Mouse (Mus musculus): ENCODE results near the gene Gfer. TPM values are rescaled to one million over a fixed set of nuclear protein-coding genes. Genes with fewer than 3 reads are reported as not detected.
A peak's percentile ranks its signal among the peaks of the same experiment; 100 is the strongest.
"Not testable (repeated sequence)": the region's sequence is repeated elsewhere in the genome, so short reads cannot be mapped to it uniquely, and the experiment has no call there.

Gfer gene
- polyA plus RNA-seq, 1 experiment from 2014 or later: 49.7 TPM

DNA sequence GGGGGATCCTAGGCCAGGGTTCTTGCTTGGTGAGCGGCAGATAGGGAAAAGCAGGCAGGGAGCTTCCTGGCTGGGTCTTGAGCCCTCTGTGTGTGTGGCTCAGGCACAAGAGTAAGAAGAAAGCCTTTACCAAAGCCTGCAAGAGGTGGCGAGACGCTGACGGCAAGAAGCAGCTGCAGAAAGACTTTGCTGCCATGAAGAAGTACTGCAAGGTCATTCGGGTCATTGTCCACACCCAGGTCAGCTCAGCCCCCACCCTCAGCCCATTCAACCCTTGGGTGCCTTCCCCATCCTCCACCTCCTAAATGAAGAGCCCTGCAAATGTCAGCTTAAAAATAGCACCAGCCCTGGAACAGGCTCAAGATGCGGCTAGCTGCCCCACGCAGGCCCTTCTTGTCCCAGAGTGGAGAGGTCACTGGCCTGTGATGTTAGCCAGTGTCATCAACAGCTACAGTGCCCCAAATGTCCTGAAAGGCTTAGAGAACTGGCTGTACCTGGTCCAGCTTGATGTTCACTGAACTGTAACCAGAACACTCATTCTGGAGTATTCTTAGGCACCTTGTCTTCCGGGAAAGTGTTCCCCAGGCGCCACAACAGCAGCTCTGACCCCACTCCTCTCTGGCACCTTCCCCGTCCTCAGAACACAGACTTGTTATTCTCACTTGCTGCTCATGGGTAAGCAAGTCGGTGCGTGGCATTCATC lies 36.4 kb upstream of the Gfer start:
- Histone ChIP-seq H3K9me3 (no peaks in the 10 kb centered on the region), H3K4me3 (no peak overlapping the region), H3K36me3 (no peaks in the 10 kb centered on the region), H3K27ac (no peak overlapping the region), H3K27me3 (ENCODE audit: insufficient read depth, poor library complexity, severe bottlenecking) (0 out of 2 replicates have a peak, but pooled peaks cover 14% of the 10 kb centered on the region), H3K4me1 (replicated peaks) (peaks cover 19% of the 10 kb centered on the region)
- DNase-seq (ENCODE audit: low spot score): no peak
- 81% methylated on average over 12 of the region's 12 CpGs for WGBS

GRCm38 (mm10) chr17:24730787-24731186 lies 34.8 kb upstream of the Gfer start:
- H3K4me3 ChIP-seq: no peak overlapping the region
- H3K9me3 ChIP-seq: no peaks in the 10 kb centered on the region
- peaks cover 5% of the 10 kb centered on the region for H3K4me1 ChIP-seq (replicated peaks)
- no peak for DNase-seq (ENCODE audit: low spot score)
- 0 out of 2 replicates have a peak, but pooled peaks cover 14% of the 10 kb centered on the region for H3K27me3 ChIP-seq (ENCODE audit: insufficient read depth, poor library complexity, severe bottlenecking)
- WGBS: 81% methylated on average over 14 of the region's 14 CpGs
- H3K36me3 ChIP-seq: no peaks in the 10 kb centered on the region
- no peak overlapping the region for H3K27ac ChIP-seq

GRCm38 (mm10) chr17:24729067-24729466 lies 33.1 kb upstream of the Gfer start:
- 85% methylated on average over 6 of the region's 6 CpGs for WGBS
- DNase-seq (ENCODE audit: low spot score): no peak

GRCm38 (mm10) chr17:24728184-24728583 lies 32.2 kb upstream of the Gfer start:
- DNase-seq (ENCODE audit: low spot score): no peak
- Histone ChIP-seq H3K9me3 (no peaks in the 10 kb centered on the region), H3K27ac (no peak overlapping the region), H3K4me3 (no peak overlapping the region), H3K4me1 (replicated peaks) (peaks cover 11% of the 10 kb centered on the region), H3K27me3 (ENCODE audit: insufficient read depth, poor library complexity, severe bottlenecking) (0 out of 2 replicates have a peak, but pooled peaks cover 5% of the 10 kb centered on the region), H3K36me3 (no peaks in the 10 kb centered on the region)
- 73% methylated on average over 17 of the region's 17 CpGs for WGBS

More at GRCm38 (mm10) chr17:24729067-24729466, 33.1 kb upstream of the Gfer start:
- H3K27ac ChIP-seq: no peak overlapping the region
- no peak overlapping the region for H3K4me3 ChIP-seq
- H3K9me3 ChIP-seq: no peaks in the 10 kb centered on the region
- 0 out of 2 replicates have a peak, but pooled peaks cover 13% of the 10 kb centered on the region for H3K27me3 ChIP-seq (ENCODE audit: insufficient read depth, poor library complexity, severe bottlenecking)
- peaks cover 4% of the 10 kb centered on the region; the same call in 1 of the 2 replicates for H3K4me1 ChIP-seq (replicated peaks)
- H3K36me3 ChIP-seq: no peaks in the 10 kb centered on the region

- WGBS: 79% methylated on average over 2 of the region's 2 CpGs
- Histone ChIP-seq H3K4me3 (no peak within 1 kb of the TSS), H3K9me3 (no peaks in the 10 kb centered on the region), H3K4me1 (replicated peaks) (peaks cover 16% of the 10 kb centered on the region), H3K36me3 (peaks cover under 1% of the 10 kb centered on the region), H3K27ac (no peak within 1 kb of the TSS), H3K27me3 (ENCODE audit: insufficient read depth, poor library complexity, severe bottlenecking) (0 out of 2 replicates have a peak, but pooled peaks cover 5% of the 10 kb centered on the region)
- no peak for DNase-seq (ENCODE audit: low spot score)
These were observed 31.7 kb upstream of the Gfer start, which contains the start of gene Rpl3l for GRCm38 (mm10) chr17:24727618-24728017. Gene Rpl3l, plus strand, starts transcription at chr17:24727820.

DNA sequence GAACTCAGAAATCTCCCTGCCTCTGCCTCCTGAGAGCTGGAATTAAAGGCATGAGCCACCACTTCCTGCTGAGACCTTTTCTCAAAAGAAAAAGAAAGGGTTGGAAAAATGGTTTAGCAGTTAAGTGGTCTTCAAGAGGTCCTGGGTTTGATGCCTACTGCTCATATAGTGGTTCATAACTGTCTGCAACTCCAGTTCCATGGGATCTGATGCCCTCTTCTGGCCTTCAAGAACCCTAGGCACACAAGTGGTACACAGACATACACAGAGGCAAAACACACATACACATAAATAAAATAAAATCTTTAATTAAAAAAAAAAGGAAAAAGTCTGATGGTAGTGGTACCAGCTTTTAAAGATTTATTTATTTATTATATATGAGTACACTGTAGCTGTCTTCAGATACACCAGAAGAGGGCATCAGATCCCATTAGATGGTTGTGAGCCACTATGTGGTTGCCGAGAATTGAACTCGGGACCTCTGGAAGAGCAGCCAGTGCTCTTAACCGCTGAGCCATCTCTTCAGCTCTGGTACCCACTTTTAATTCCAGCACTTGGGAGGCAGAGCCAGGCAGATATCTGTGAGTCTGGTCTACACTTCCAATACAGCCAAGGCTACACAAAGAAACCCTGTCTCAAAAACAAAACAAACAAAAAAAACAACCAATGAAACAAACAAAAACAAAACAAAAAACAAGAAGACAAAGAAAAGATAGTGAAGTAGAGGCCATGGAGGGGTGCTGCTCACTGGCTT lies 29.9 kb upstream of the Gfer start:
- peaks cover 18% of the 10 kb centered on the region for H3K36me3 ChIP-seq
- no peaks in the 10 kb centered on the region for H3K9me3 ChIP-seq
- 76% methylated on average over 3 of the region's 3 CpGs for WGBS
- no peak for DNase-seq (ENCODE audit: low spot score)
- H3K27ac ChIP-seq: no peak overlapping the region
- H3K27me3 ChIP-seq (ENCODE audit: insufficient read depth, poor library complexity, severe bottlenecking): 0 out of 2 replicates have a peak, but pooled peaks cover 5% of the 10 kb centered on the region
- H3K4me1 ChIP-seq (replicated peaks): peaks cover 32% of the 10 kb centered on the region
- no peak overlapping the region for H3K4me3 ChIP-seq

GRCm38 (mm10) chr17:24724184-24724583 lies 28.2 kb upstream of the Gfer start, which contains the start of gene Ndufb10:
Gene Ndufb10, minus strand, starts transcription at chr17:24724478.
- DNase-seq (ENCODE audit: low spot score): peak; percentile 97
- Histone ChIP-seq H3K27ac (peak within 1 kb of the TSS; percentile 88), H3K27me3 (ENCODE audit: insufficient read depth, poor library complexity, severe bottlenecking) (0 out of 2 replicates have a peak, but pooled peaks cover 5% of the 10 kb centered on the region), H3K36me3 (peaks cover 21% of the 10 kb centered on the region), H3K4me1 (replicated peaks) (peaks cover 32% of the 10 kb centered on the region), H3K4me3 (peak within 1 kb of the TSS; percentile 82), H3K9me3 (no peaks in the 10 kb centered on the region)
- under 1% methylated on average over 30 of the region's 30 CpGs for WGBS

DNA sequence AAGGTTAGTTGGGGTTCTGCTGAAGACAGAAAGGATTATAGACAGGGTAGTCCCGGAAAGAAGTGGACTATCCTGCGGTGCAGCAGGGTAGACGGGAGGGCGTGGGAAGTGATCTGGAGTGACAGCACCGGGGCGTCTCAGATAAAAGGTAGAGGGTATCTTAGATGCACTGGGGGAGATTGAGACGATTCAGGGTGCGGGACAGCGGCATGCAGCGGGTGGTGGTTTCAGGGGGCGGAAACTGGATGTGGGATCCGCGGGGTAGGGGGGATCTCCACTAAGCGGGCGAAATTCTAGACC lies 27.9 kb upstream of the Gfer start:
- under 1% methylated on average over 15 of the region's 15 CpGs for WGBS
- DNase-seq (ENCODE audit: low spot score): no peak
- Histone ChIP-seq H3K9me3 (no peaks in the 10 kb centered on the region), H3K4me1 (replicated peaks) (peaks cover 35% of the 10 kb centered on the region), H3K27ac (peak overlapping the region; percentile 88), H3K36me3 (peaks cover 21% of the 10 kb centered on the region), H3K4me3 (peak overlapping the region; percentile 82), H3K27me3 (ENCODE audit: insufficient read depth, poor library complexity, severe bottlenecking) (0 out of 2 replicates have a peak, but pooled peaks cover 5% of the 10 kb centered on the region)

DNA sequence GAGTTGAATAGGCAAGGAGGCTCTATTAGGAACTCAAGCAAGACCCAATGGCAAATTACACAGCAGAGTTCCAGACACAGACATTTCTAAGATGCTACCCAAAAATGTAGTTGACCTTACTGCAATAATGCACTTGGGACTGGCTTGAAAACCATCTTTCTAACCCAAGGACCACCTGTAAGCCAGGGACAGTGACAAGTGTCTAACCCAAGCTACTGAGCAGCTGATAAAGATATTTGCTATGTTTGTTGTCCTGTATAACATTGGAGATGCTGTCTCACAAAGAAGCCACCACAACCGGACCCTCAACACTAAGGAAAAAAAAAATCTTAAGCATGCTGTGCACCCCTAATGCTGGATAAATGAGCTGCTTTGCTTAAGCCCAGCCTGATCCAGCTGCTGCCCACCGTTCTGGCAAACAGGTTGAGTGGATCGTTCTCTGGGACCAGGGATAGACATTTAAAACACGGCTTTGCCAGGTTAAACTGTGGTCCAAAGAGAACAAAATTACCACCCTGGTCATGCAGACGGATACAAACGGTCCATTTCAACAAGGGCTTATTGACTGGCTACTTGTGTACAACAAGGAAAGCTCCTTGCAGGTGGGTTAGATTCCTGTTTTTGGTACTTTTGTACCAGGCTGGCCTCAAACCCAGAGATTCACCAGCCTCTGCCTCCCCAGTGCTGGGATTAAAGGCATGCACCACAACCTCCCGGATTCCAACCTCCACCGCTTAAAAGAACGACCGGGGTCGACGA lies 27.3 kb upstream of the Gfer start:
- Histone ChIP-seq H3K4me3 (peak overlapping the region; percentile 82), H3K27ac (peak overlapping the region; percentile 88), H3K9me3 (no peaks in the 10 kb centered on the region), H3K4me1 (replicated peaks) (peaks cover 41% of the 10 kb centered on the region), H3K36me3 (peaks cover 26% of the 10 kb centered on the region), H3K27me3 (ENCODE audit: insufficient read depth, poor library complexity, severe bottlenecking) (0 out of 2 replicates have a peak, but pooled peaks cover 3% of the 10 kb centered on the region)
- 5% methylated on average over 12 of the region's 12 CpGs for WGBS
- peak; percentile 11 for DNase-seq (ENCODE audit: low spot score)

DNA sequence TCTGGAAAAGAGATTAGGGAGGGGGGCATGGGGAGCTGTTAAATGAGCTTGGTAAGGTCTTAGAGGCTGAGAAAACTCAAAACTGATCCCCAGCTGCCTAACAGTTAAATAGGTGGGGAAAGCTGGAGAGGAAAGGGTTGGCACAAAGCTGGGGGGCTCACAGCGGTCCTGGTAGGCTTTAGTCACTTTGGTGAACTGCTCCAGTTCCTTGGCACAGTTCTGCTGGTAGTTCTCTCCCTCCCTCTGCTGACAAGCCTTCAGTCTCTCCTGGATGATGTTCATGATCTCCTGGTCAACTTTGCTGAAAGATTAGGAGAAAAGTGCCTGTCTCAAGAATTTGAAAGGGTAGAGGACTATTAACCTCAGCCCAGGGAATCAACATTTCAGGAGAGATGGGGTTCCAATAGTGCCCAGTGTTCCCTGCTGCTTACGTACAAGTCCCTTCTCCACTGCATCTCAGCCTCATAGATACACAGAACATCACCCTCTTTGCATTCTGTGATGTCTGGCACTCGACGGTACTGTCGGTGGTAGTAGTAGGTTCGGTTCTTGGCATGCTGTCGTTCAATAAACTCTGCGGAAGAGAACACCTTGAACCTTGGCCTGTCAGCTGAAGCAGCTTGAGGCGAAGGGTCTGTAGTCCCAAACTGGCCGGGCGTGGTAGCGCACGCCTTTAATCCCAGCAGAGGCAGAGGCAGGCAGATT lies 26.4 kb upstream of the Gfer start:
- Histone ChIP-seq H3K4me1 (replicated peaks) (peaks cover 44% of the 10 kb centered on the region), H3K9me3 (no peaks in the 10 kb centered on the region), H3K4me3 (peak overlapping the region; percentile 82), H3K27ac (no peak overlapping the region), H3K27me3 (ENCODE audit: insufficient read depth, poor library complexity, severe bottlenecking) (no peaks in the 10 kb centered on the region), H3K36me3 (peaks cover 35% of the 10 kb centered on the region)
- WGBS: 37% methylated on average over 13 of the region's 13 CpGs
- peak; percentile 23 for DNase-seq (ENCODE audit: low spot score)

DNA sequence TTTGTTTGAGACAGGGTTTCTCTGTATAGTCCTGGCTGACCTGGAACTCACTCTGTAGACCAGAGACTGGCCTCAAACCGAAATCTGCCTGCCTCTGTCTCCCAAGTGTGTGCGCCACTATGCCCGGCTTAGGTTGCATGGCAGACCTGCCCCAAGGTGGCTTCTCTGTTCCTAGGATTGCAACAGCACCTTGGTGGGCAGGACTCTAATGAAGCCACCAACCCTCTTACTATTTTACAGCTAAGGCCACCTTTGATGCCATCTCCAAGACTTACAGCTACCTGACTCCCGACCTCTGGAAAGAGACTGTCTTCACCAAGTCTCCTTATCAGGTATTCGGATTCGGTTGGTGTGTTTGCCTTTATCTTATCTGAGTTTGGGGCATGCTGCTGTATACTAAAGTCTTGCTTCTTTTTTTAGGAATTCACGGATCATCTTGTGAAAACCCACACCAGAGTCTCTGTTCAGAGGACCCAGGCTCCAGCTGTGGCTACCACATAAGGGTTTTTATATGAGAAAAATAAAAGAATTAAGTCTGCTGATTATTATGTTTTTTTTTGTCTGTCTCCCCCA lies 25.5 kb upstream of the Gfer start:
- H3K27me3 ChIP-seq (ENCODE audit: insufficient read depth, poor library complexity, severe bottlenecking); H3K9me3 ChIP-seq; DNase-seq (ENCODE audit: low spot score); H3K27ac ChIP-seq: not testable (repeated sequence)
- Histone ChIP-seq H3K4me1 (replicated peaks) (peaks cover 44% of the 10 kb centered on the region), H3K36me3 (peaks cover 44% of the 10 kb centered on the region), H3K4me3 (peak overlapping the region; percentile 82)
- 70% methylated on average over 7 of the region's 7 CpGs for WGBS

DNA sequence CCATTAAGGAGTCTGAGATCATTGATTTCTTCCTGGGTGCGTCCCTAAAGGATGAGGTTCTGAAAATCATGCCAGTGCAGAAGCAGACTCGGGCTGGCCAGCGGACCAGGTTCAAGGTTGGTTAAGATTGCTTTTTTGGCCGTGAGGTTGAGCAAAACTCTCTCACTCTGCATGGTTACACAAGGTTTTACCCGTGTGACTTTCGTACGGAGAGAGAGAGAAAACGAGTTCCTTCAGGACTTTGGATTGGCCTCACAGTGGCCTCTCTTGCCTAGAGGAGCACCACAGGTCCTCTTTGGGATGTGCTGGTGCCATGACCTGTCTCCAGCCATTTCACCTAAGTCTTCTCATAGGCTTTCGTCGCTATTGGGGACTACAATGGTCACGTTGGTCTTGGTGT lies 24.7 kb upstream of the Gfer start:
- H3K36me3 ChIP-seq: peaks cover 53% of the 10 kb centered on the region
- peak overlapping the region; percentile 94 for H3K27ac ChIP-seq

More for the DNA sequence above, 24.7 kb upstream of the Gfer start:
- 1% methylated on average over 11 of the region's 11 CpGs for WGBS
- H3K4me1 ChIP-seq (replicated peaks): peaks cover 44% of the 10 kb centered on the region
- peak; percentile 14 for DNase-seq (ENCODE audit: low spot score)
- H3K27me3 ChIP-seq (ENCODE audit: insufficient read depth, poor library complexity, severe bottlenecking); H3K9me3 ChIP-seq: not testable (repeated sequence)
- peak overlapping the region; percentile 82 for H3K4me3 ChIP-seq
